Mouse (Mus musculus): ENCODE measurements around the gene Gatc. TPM values are rescaled to one million over a fixed set of nuclear protein-coding genes. Genes with fewer than 3 reads are reported as not detected.

The Gatc gene
- total and polyA plus RNA-seq, 2 experiments from 2014 or later, result 10.4 to 14.8 TPM

- Histone ChIP-seq H3K36me3 (replicated peaks; ENCODE audit: control insufficient read depth, insufficient read depth, low read length) (peaks cover 39% of the 10 kb centered on the region), H3K27me3 (ENCODE audit: control insufficient read depth, insufficient read depth, low read length) (no peaks in the 10 kb centered on the region), H3K9ac (replicated peaks; ENCODE audit: low read depth, low read length) (peak overlapping the region; percentile 87), H3K4me3 (ENCODE audit: low read depth, low read length) (peak overlapping the region; percentile 89), H3K9me3 (replicated peaks; ENCODE audit: control insufficient read depth, low read length) (no peaks in the 10 kb centered on the region), H3K4me1 (ENCODE audit: control insufficient read depth, insufficient read depth) (0 out of 2 replicates have a peak, but pooled peaks cover 6% of the 10 kb centered on the region), H3K4me2 (ENCODE audit: low read depth, low read length) (peak overlapping the region; percentile 95), H3K27ac (ENCODE audit: low read depth) (peak overlapping the region; percentile 52)
- WGBS, result 2% methylated on average over 5 of the region's 5 CpGs
- ATAC-seq (ENCODE audit: insufficient read depth, low read depth) (peak; percentile 47), DNase-seq (ENCODE audit: low spot score) (peak; percentile 85)
- TF ChIP-seq EP300 (IDR thresholded peaks at IDR 0.05; ENCODE audit: low read depth), result no peak
- peak; percentile 88 for TF ChIP-seq CTCF (IDR thresholded peaks at IDR 0.05; ENCODE audit: low read depth)
These were observed 6.6 kb upstream of the Gatc start for GRCm38 (mm10) chr5:115347564-115347963.

GRCm38 (mm10) chr5:115341314-115342165, 562 bp upstream of the Gatc start:
- Histone ChIP-seq H3K27me3 (ENCODE audit: control insufficient read depth, insufficient read depth, low read length) (no peaks in the 10 kb centered on the region), H3K4me1 (ENCODE audit: control insufficient read depth, insufficient read depth) (peaks cover 11% of the 10 kb centered on the region; the same call in 1 of the 2 replicates), H3K9me3 (replicated peaks; ENCODE audit: control insufficient read depth, low read length) (no peaks in the 10 kb centered on the region), H3K27ac (ENCODE audit: low read depth) (peak overlapping the region; percentile 59), H3K4me2 (ENCODE audit: low read depth, low read length) (peak overlapping the region; percentile 87), H3K4me3 (ENCODE audit: low read depth, low read length) (peak overlapping the region; percentile 70), H3K9ac (replicated peaks; ENCODE audit: low read depth, low read length) (peak overlapping the region; percentile 80), H3K36me3 (replicated peaks; ENCODE audit: control insufficient read depth, insufficient read depth, low read length) (peaks cover 42% of the 10 kb centered on the region)
- no peak for DNase-seq (ENCODE audit: low spot score)
- ATAC-seq (ENCODE audit: insufficient read depth, low read depth), result peak; percentile 42
- WGBS, result 8% methylated on average over 36 of the region's 36 CpGs
- TF ChIP-seq CTCF (IDR thresholded peaks at IDR 0.05; ENCODE audit: low read depth) (no peak), EP300 (IDR thresholded peaks at IDR 0.05; ENCODE audit: low read depth) (no peak)

GRCm38 (mm10) chr5:115340007-115340406, 971 bp downstream of the Gatc start:
- no peak for DNase-seq (ENCODE audit: low spot score)
- TF ChIP-seq CTCF (IDR thresholded peaks at IDR 0.05; ENCODE audit: low read depth) (no peak), EP300 (IDR thresholded peaks at IDR 0.05; ENCODE audit: low read depth) (no peak)
- no peak for ATAC-seq (ENCODE audit: insufficient read depth, low read depth)
- peak overlapping the region; percentile 80 for H3K9ac ChIP-seq (replicated peaks; ENCODE audit: low read depth, low read length)
- peak overlapping the region; percentile 70 for H3K4me3 ChIP-seq (ENCODE audit: low read depth, low read length)
- peaks cover 39% of the 10 kb centered on the region for H3K36me3 ChIP-seq (replicated peaks; ENCODE audit: control insufficient read depth, insufficient read depth, low read length)
- H3K4me1 ChIP-seq (ENCODE audit: control insufficient read depth, insufficient read depth), result peaks cover 11% of the 10 kb centered on the region; the same call in 1 of the 2 replicates
- H3K9me3 ChIP-seq (replicated peaks; ENCODE audit: control insufficient read depth, low read length), result no peaks in the 10 kb centered on the region
- H3K4me2 ChIP-seq (ENCODE audit: low read depth, low read length), result peak overlapping the region; percentile 87
- 16% methylated on average over 7 of the region's 7 CpGs for WGBS
- no peak overlapping the region for H3K27ac ChIP-seq (ENCODE audit: low read depth)
- no peaks in the 10 kb centered on the region for H3K27me3 ChIP-seq (ENCODE audit: control insufficient read depth, insufficient read depth, low read length)

- DNase-seq (ENCODE audit: low spot score), result peak; percentile 43
- whole genome bisulfite sequencing, result 20% methylated on average over 3 of the region's 3 CpGs
- Histone ChIP-seq H3K27me3 (ENCODE audit: control insufficient read depth, insufficient read depth, low read length) (no peaks in the 10 kb centered on the region), H3K9me3 (replicated peaks; ENCODE audit: control insufficient read depth, low read length) (no peaks in the 10 kb centered on the region), H3K27ac (ENCODE audit: low read depth) (peak overlapping the region; percentile 74), H3K36me3 (replicated peaks; ENCODE audit: control insufficient read depth, insufficient read depth, low read length) (peaks cover 60% of the 10 kb centered on the region), H3K4me1 (ENCODE audit: control insufficient read depth, insufficient read depth) (peaks cover 22% of the 10 kb centered on the region), H3K4me2 (ENCODE audit: low read depth, low read length) (no peak overlapping the region), H3K4me3 (ENCODE audit: low read depth, low read length) (no peak overlapping the region), H3K9ac (replicated peaks; ENCODE audit: low read depth, low read length) (no peak overlapping the region)
- ATAC-seq (ENCODE audit: insufficient read depth, low read depth), result peak; percentile 36; the same call in 1 of the 2 replicates
- TF ChIP-seq CTCF (IDR thresholded peaks at IDR 0.05; ENCODE audit: low read depth) (no peak), EP300 (IDR thresholded peaks at IDR 0.05; ENCODE audit: low read depth) (no peak)
These were observed 7.4 kb downstream of the Gatc start for GRCm38 (mm10) chr5:115333626-115334025.

- TF ChIP-seq EP300 (IDR thresholded peaks at IDR 0.05; ENCODE audit: low read depth) (no peak), CTCF (IDR thresholded peaks at IDR 0.05; ENCODE audit: low read depth) (no peak)
- peaks cover 59% of the 10 kb centered on the region for H3K36me3 ChIP-seq (replicated peaks; ENCODE audit: control insufficient read depth, insufficient read depth, low read length)
- H3K4me3 ChIP-seq (ENCODE audit: low read depth, low read length), result no peak overlapping the region
- WGBS, result 45% methylated on average over 9 of the region's 9 CpGs
- H3K27ac ChIP-seq (ENCODE audit: low read depth), result peak overlapping the region; percentile 66
- H3K4me1 ChIP-seq (ENCODE audit: control insufficient read depth, insufficient read depth), result peaks cover 29% of the 10 kb centered on the region
- H3K27me3 ChIP-seq (ENCODE audit: control insufficient read depth, insufficient read depth, low read length), result no peaks in the 10 kb centered on the region
- H3K4me2 ChIP-seq (ENCODE audit: low read depth, low read length), result peak overlapping the region; percentile 18; the same call in 1 of the 2 replicates
- H3K9ac ChIP-seq (replicated peaks; ENCODE audit: low read depth, low read length), result no peak overlapping the region
- no peaks in the 10 kb centered on the region for H3K9me3 ChIP-seq (replicated peaks; ENCODE audit: control insufficient read depth, low read length)
- ATAC-seq (ENCODE audit: insufficient read depth, low read depth) (no peak), DNase-seq (ENCODE audit: low spot score) (no peak)
These were observed 10.0 kb downstream of the Gatc start for GRCm38 (mm10) chr5:115330955-115331354.
